21 mouse cellular contexts compared by ENCODE assay signal in genomic region chr16:93166667-93167066, GRCm38 (mm10).
"Had no signal": no experiment of that assay in that cellular context is flagged by ENCODE, and none has a peak within 500 bp of the region (broad histone marks: within the 10 kb centered on the region; RNA-seq: fewer than 3 reads in every experiment).

No protein-coding gene starts in this region.

- ATAC-seq: intestine, postnatal 0 days; lung, postnatal 0 days; midbrain, embryonic 15.5 days had no signal

- DNase-seq: kidney, adult 2 months; kidney, postnatal 25 days; layer of hippocampus, adult 9-11 months; lung, embryonic 14.5 days; right cerebral cortex, adult 18-20 months; right cerebral cortex, postnatal 14 days; right cerebral cortex, postnatal 4 days; thymus, adult 2 months; thymus, postnatal 25 days had no signal

- H3K27me3 ChIP-seq: limb, embryonic 13.5 days; midbrain, embryonic 12.5 days; midbrain, embryonic 15.5 days; neural tube, embryonic 12.5 days; neural tube, embryonic 15.5 days had no signal

- H3K4me1 ChIP-seq: limb, embryonic 10.5 days; limb, embryonic 13.5 days; midbrain, embryonic 12.5 days; midbrain, embryonic 15.5 days; neural tube, embryonic 12.5 days; neural tube, embryonic 15.5 days had no signal

- H3K4me3 ChIP-seq: layer of hippocampus, adult 2 months; limb, embryonic 10.5 days; limb, embryonic 13.5 days; midbrain, embryonic 12.5 days; midbrain, embryonic 15.5 days; neural tube, embryonic 12.5 days; neural tube, embryonic 15.5 days had no signal

- H3K9ac ChIP-seq: limb, embryonic 13.5 days; lung, embryonic 14.5 days; midbrain, embryonic 12.5 days; midbrain, embryonic 15.5 days; neural tube, embryonic 12.5 days; neural tube, embryonic 15.5 days had no signal

- H3K36me3 ChIP-seq: limb, embryonic 10.5 days; limb, embryonic 13.5 days; midbrain, embryonic 12.5 days; midbrain, embryonic 15.5 days; neural tube, embryonic 12.5 days; neural tube, embryonic 15.5 days had no signal

- H3K4me2 ChIP-seq: limb, embryonic 13.5 days; lung, embryonic 14.5 days; midbrain, embryonic 12.5 days; midbrain, embryonic 15.5 days; neural tube, embryonic 12.5 days; neural tube, embryonic 15.5 days had no signal

- H3K9me3 ChIP-seq: limb, embryonic 10.5 days; limb, embryonic 13.5 days; midbrain, embryonic 12.5 days; midbrain, embryonic 15.5 days; neural tube, embryonic 12.5 days; neural tube, embryonic 15.5 days had no signal

- H3K27ac ChIP-seq: kidney, postnatal 0 days; layer of hippocampus, adult 2 months; limb, embryonic 10.5 days; limb, embryonic 13.5 days; macrophage; midbrain, embryonic 12.5 days; midbrain, embryonic 15.5 days; neural tube, embryonic 12.5 days; neural tube, embryonic 15.5 days; stomach, postnatal 0 days had no signal
